Mouse (Mus musculus): Measurements from ENCODE around the gene Irf2bpl. TPM values are rescaled to one million over a fixed set of nuclear protein-coding genes. Genes with fewer than 3 reads are reported as not detected.

Irf2bpl gene
- total and polyA plus RNA-seq, 2 experiments from 2014 or later, result 66.9 to 146 TPM

DNA sequence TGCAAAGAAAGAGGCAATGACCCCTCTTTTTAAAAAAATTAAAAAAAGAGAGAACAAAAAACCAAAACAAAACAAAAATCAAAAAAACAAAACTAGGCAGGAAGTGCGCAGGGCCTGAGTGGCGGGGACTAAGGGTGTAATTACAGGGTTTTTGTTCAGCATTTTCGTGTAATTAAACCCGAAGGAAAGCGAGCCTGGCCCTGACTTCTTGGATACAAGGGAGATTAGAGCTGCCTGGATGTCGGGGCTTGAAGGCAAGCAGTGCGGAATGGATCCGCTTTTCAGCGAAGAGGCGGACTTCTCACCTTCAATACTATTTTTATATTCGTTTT, 6.8 kb upstream of the Irf2bpl start:
- DNase-seq (ENCODE audit: low spot score) (peak; percentile 63), ATAC-seq (no peak)
- Histone ChIP-seq H3K36me3 (ENCODE audit: insufficient read depth, low read length) (no peaks in the 10 kb centered on the region), H3K27me3 (ENCODE audit: insufficient read depth, low read length) (no peaks in the 10 kb centered on the region), H3K9me3 (ENCODE audit: low read length) (no peaks in the 10 kb centered on the region), H3K9ac (replicated peaks; ENCODE audit: low read length) (peak overlapping the region; percentile 56), H3K27ac (peak overlapping the region; percentile 98), H3K4me3 (ENCODE audit: low read length) (peak overlapping the region; percentile 29), H3K4me1 (ENCODE audit: insufficient read depth, low read length) (peaks cover 59% of the 10 kb centered on the region), H3K4me2 (ENCODE audit: low read depth, low read length) (peak overlapping the region; percentile 65)
- 6% methylated on average over 11 of the region's 11 CpGs for WGBS
- TF ChIP-seq CTCF (IDR thresholded peaks at IDR 0.05; ENCODE audit: low read depth), result no peak

- peak overlapping the region; percentile 56; the same call in 1 of the 2 replicates for H3K9ac ChIP-seq (replicated peaks; ENCODE audit: low read length)
- H3K36me3 ChIP-seq (ENCODE audit: insufficient read depth, low read length), result no peaks in the 10 kb centered on the region
- H3K4me1 ChIP-seq (ENCODE audit: insufficient read depth, low read length), result peaks cover 55% of the 10 kb centered on the region
- H3K4me2 ChIP-seq (ENCODE audit: low read depth, low read length), result peak overlapping the region; percentile 65
- peak; percentile 63 for TF ChIP-seq CTCF (IDR thresholded peaks at IDR 0.05; ENCODE audit: low read depth)
- WGBS, result 19% methylated on average over 8 of the region's 8 CpGs
- no peaks in the 10 kb centered on the region for H3K27me3 ChIP-seq (ENCODE audit: insufficient read depth, low read length)
- H3K9me3 ChIP-seq (ENCODE audit: low read length), result no peaks in the 10 kb centered on the region
- no peak overlapping the region for H3K4me3 ChIP-seq (ENCODE audit: low read length)
- DNase-seq (ENCODE audit: low spot score) (peak; percentile 77), ATAC-seq (no peak)
- H3K27ac ChIP-seq, result peak overlapping the region; percentile 98
These were observed 6.3 kb upstream of the Irf2bpl start for GRCm38 (mm10) chr12:86890796-86891301.

GRCm38 (mm10) chr12:86890091-86890720, 5.6 kb upstream of the Irf2bpl start:
- Histone ChIP-seq H3K4me2 (ENCODE audit: low read depth, low read length) (no peak overlapping the region), H3K36me3 (ENCODE audit: insufficient read depth, low read length) (no peaks in the 10 kb centered on the region), H3K9me3 (ENCODE audit: low read length) (no peaks in the 10 kb centered on the region), H3K4me3 (ENCODE audit: low read length) (no peak overlapping the region), H3K27me3 (ENCODE audit: insufficient read depth, low read length) (no peaks in the 10 kb centered on the region), H3K27ac (peak overlapping the region; percentile 98), H3K4me1 (ENCODE audit: insufficient read depth, low read length) (peaks cover 49% of the 10 kb centered on the region), H3K9ac (replicated peaks; ENCODE audit: low read length) (no peak overlapping the region)
- no peak for TF ChIP-seq CTCF (IDR thresholded peaks at IDR 0.05; ENCODE audit: low read depth)
- WGBS, result 46% methylated on average over 12 of the region's 12 CpGs
- ATAC-seq (no peak), DNase-seq (ENCODE audit: low spot score) (no peak)

GRCm38 (mm10) chr12:86889103-86889644, 4.6 kb upstream of the Irf2bpl start:
- H3K4me2 ChIP-seq (ENCODE audit: low read depth, low read length), result peak overlapping the region; percentile 58; the same call in 1 of the 2 replicates
- WGBS, result 26% methylated on average over 7 of the region's 7 CpGs
- H3K9ac ChIP-seq (replicated peaks; ENCODE audit: low read length), result no peak overlapping the region; the same call in 1 of the 2 replicates
- peak overlapping the region; percentile 23; the same call in 1 of the 2 replicates for H3K4me3 ChIP-seq (ENCODE audit: low read length)
- no peak for ATAC-seq
- TF ChIP-seq CTCF (IDR thresholded peaks at IDR 0.05; ENCODE audit: low read depth), result no peak
- peaks cover 45% of the 10 kb centered on the region for H3K4me1 ChIP-seq (ENCODE audit: insufficient read depth, low read length)
- DNase-seq (ENCODE audit: low spot score), result no peak
- H3K27ac ChIP-seq, result peak overlapping the region; percentile 82
- no peaks in the 10 kb centered on the region for H3K27me3 ChIP-seq (ENCODE audit: insufficient read depth, low read length)
- H3K36me3 ChIP-seq (ENCODE audit: insufficient read depth, low read length), result no peaks in the 10 kb centered on the region
- H3K9me3 ChIP-seq (ENCODE audit: low read length), result no peaks in the 10 kb centered on the region

GRCm38 (mm10) chr12:86888130-86889069, 3.8 kb upstream of the Irf2bpl start:
- 1% methylated on average over 46 of the region's 47 CpGs for WGBS
- no peaks in the 10 kb centered on the region for H3K9me3 ChIP-seq (ENCODE audit: low read length)
- peaks cover 44% of the 10 kb centered on the region for H3K4me1 ChIP-seq (ENCODE audit: insufficient read depth, low read length)
- peak overlapping the region; percentile 23 for H3K4me3 ChIP-seq (ENCODE audit: low read length)
- DNase-seq (ENCODE audit: low spot score) (peak; percentile 77), ATAC-seq (no peak)
- H3K9ac ChIP-seq (replicated peaks; ENCODE audit: low read length), result peak overlapping the region; percentile 53
- TF ChIP-seq CTCF (IDR thresholded peaks at IDR 0.05; ENCODE audit: low read depth), result peak; percentile 60
- H3K36me3 ChIP-seq (ENCODE audit: insufficient read depth, low read length), result no peaks in the 10 kb centered on the region
- H3K27ac ChIP-seq, result peak overlapping the region; percentile 82
- no peaks in the 10 kb centered on the region for H3K27me3 ChIP-seq (ENCODE audit: insufficient read depth, low read length)
- peak overlapping the region; percentile 58 for H3K4me2 ChIP-seq (ENCODE audit: low read depth, low read length)

- no peaks in the 10 kb centered on the region for H3K9me3 ChIP-seq (ENCODE audit: low read length)
- ATAC-seq (no peak), DNase-seq (ENCODE audit: low spot score) (no peak)
- no peaks in the 10 kb centered on the region for H3K36me3 ChIP-seq (ENCODE audit: insufficient read depth, low read length)
- no peaks in the 10 kb centered on the region for H3K27me3 ChIP-seq (ENCODE audit: insufficient read depth, low read length)
- peak overlapping the region; percentile 53 for H3K9ac ChIP-seq (replicated peaks; ENCODE audit: low read length)
- TF ChIP-seq CTCF (IDR thresholded peaks at IDR 0.05; ENCODE audit: low read depth), result no peak
- peak overlapping the region; percentile 58 for H3K4me2 ChIP-seq (ENCODE audit: low read depth, low read length)
- WGBS, result 46% methylated on average over 14 of the region's 14 CpGs
- peak overlapping the region; percentile 23; the same call in 1 of the 2 replicates for H3K4me3 ChIP-seq (ENCODE audit: low read length)
- H3K4me1 ChIP-seq (ENCODE audit: insufficient read depth, low read length), result peaks cover 36% of the 10 kb centered on the region
- H3K27ac ChIP-seq, result peak overlapping the region; percentile 82
These were observed 3.0 kb upstream of the Irf2bpl start for GRCm38 (mm10) chr12:86887381-86888129.

Data from hindbrain, postnatal 0 days (tissue).